Mouse (Mus musculus): ENCODE data around the gene Kif18b.
A peak's percentile ranks its signal among the peaks of the same experiment; 100 is the strongest.

Kif18b gene

GRCm38 (mm10) chr11:102881314-102882198 lies 43.4 kb downstream of the Kif18b start:
- no peak for DNase-seq (ENCODE audit: low read depth, low spot score)

GRCm38 (mm10) chr11:102880585-102881313 lies 44.2 kb downstream of the Kif18b start, which contains the start of the genes Eftud2 and Ccdc103:
Gene Eftud2 (minus strand): TSS chr11:102880985.
Gene Ccdc103 (plus strand): TSS chr11:102881204.
- DNase-seq (ENCODE audit: low read depth, low spot score): peak; percentile 91

- DNase-seq (ENCODE audit: low read depth, low spot score): no peak
Measured at GRCm38 (mm10) chr11:102879558-102879957, 45.4 kb downstream of the Kif18b start.

GRCm38 (mm10) chr11:102874801-102875334 lies 50.1 kb downstream of the Kif18b start:
- no peak for DNase-seq (ENCODE audit: low read depth, low spot score)

GRCm38 (mm10) chr11:102864272-102864671 lies 60.7 kb downstream of the Kif18b start:
- DNase-seq (ENCODE audit: low read depth, low spot score): peak; percentile 73

- DNase-seq (ENCODE audit: low read depth, low spot score): no peak
Measured at GRCm38 (mm10) chr11:102859933-102860332, 65.0 kb downstream of the Kif18b start.

GRCm38 (mm10) chr11:102858951-102859350 lies 66.0 kb downstream of the Kif18b start:
- no peak for DNase-seq (ENCODE audit: low read depth, low spot score)

- DNase-seq (ENCODE audit: low read depth, low spot score): peak; percentile 58
Measured at GRCm38 (mm10) chr11:102855941-102856340, 69.0 kb downstream of the Kif18b start.

All from forelimb bud, embryonic 11.5 days (tissue).